Mouse (Mus musculus) limb, embryonic 13.5 days (tissue): ENCODE measurements around the gene Unc45b. TPM values are rescaled to one million over a fixed set of nuclear protein-coding genes. Genes with fewer than 3 reads are reported as not detected.
"Not testable (repeated sequence)": the region's sequence is repeated elsewhere in the genome, so short reads cannot be mapped to it uniquely, and the experiment has no call there.

Source experiments
- ATAC-seq: fragments of 200-750 bp; cut with Nextera tagmentation; 2 replicates; pipeline ENCODE4 v1.8.0; 2017; ENCODE audit warnings: low read depth, moderate number of reproducible peaks, moderate TSS enrichment; ENCODE audit not compliant: low FRiP score
- H3K27ac ChIP-seq: fragments of 300-500 bp; sonication (generic); 2 replicates; pipeline ENCODE4 v1.5.1; 2015; ENCODE audit warnings: inconsistent platforms, mild to moderate bottlenecking, moderate library complexity
- H3K27me3 ChIP-seq: fragments of 300-500 bp; sonication (generic); 2 replicates; pipeline ENCODE4 v1.6.1; 2015; ENCODE audit warnings: mild to moderate bottlenecking, inconsistent platforms
- H3K36me3 ChIP-seq: fragments of 300-500 bp; sonication (generic); 2 replicates; pipeline ENCODE4 v1.6.1; 2015; ENCODE audit warnings: inconsistent platforms, mild to moderate bottlenecking, moderate library complexity
- H3K4me1 ChIP-seq: fragments of 300-500 bp; sonication (generic); 2 replicates; pipeline ENCODE4 v1.6.1; 2015; ENCODE audit warnings: inconsistent platforms
- H3K4me2 ChIP-seq: fragments of 300-500 bp; sonication (generic); replicated peaks from 2 replicates; pipeline ENCODE4 v1.6.1; 2015; ENCODE audit warnings: inconsistent platforms, mild to moderate bottlenecking, moderate library complexity
- H3K4me3 ChIP-seq: fragments of 300-500 bp; sonication (generic); 2 replicates; pipeline ENCODE4 v1.5.1; 2015; ENCODE audit warnings: moderate library complexity, mild to moderate bottlenecking, inconsistent platforms
- H3K9ac ChIP-seq: fragments of 300-500 bp; sonication (generic); 2 replicates; pipeline ENCODE4 v1.6.1; 2015; ENCODE audit warnings: mild to moderate bottlenecking, inconsistent platforms
- H3K9me3 ChIP-seq: fragments of 300-500 bp; sonication (generic); 2 replicates; pipeline ENCODE4 v1.6.1; 2016; ENCODE audit warnings: inconsistent platforms
- WGBS: fragments of 180-500 bp; shearing (Covaris S2); methylation state at CpG from one replicate; pipeline ENCODE4 v1.1.7; 2015; 5-methylcytosine and 5-hydroxymethylcytosine counted together
- microRNA-seq: library from miRNA; unstranded; fragments of <30 nt; microRNA quantifications from one replicate; pipeline ENCODE4, GENCODE M21; 2016
- polyA plus RNA-seq: library from polyadenylated mRNA; unstranded; fragments of >200 nt; fragmentation: Nextera tagmentation; extraction: Ambion mirVana; gene quantifications from 2 replicates; pipeline ENCODE4 v1.2.1, GENCODE M21; 2015

Gene Unc45b
- polyA plus RNA-seq, 1 experiment from 2014 or later, result 20.0 TPM

- not testable (repeated sequence) for H3K27me3 ChIP-seq, H3K27ac ChIP-seq, H3K9me3 ChIP-seq
- Histone ChIP-seq H3K9ac (peak overlapping the region; percentile 67), H3K4me2 (peak overlapping the region; percentile 87), H3K36me3 (peaks cover 11% of the 10 kb centered on the region), H3K4me1 (peaks cover 19% of the 10 kb centered on the region), H3K4me3 (peak overlapping the region; percentile 53)
- 16% methylated on average over 19 of the region's 19 CpGs for WGBS
- peak; percentile 79 for ATAC-seq
These were observed 80.4 kb downstream of the Unc45b start for GRCm38 (mm10) chr11:82990612-82991385.

GRCm38 (mm10) chr11:82991469-82992166 is 81.3 kb downstream of the Unc45b start, which contains the start of gene Slfn9:
Gene Slfn9 (minus strand): TSS chr11:82991830.
- Histone ChIP-seq H3K4me2 (peak within 1 kb of the TSS; percentile 87), H3K27ac (peak within 1 kb of the TSS; percentile 44; the same call in 1 of the 2 replicates), H3K27me3 (no peaks in the 10 kb centered on the region), H3K9me3 (no peaks in the 10 kb centered on the region), H3K36me3 (peaks cover 3% of the 10 kb centered on the region; the same call in 1 of the 2 replicates), H3K9ac (peak within 1 kb of the TSS; percentile 67), H3K4me3 (peak within 1 kb of the TSS; percentile 53), H3K4me1 (peaks cover 19% of the 10 kb centered on the region)
- no peak for ATAC-seq
- WGBS, result 3% methylated on average over 14 of the region's 14 CpGs

Small RNA genes within 50 kb of the gene (microRNA-seq; reads per million reads assigned to microRNA genes)
- not detected for gene Mir7679

Other genes starting within 250 kb of the Unc45b start
- gene Cct6b, start 146.2 kb upstream of the Unc45b start, polyA plus RNA-seq, result 0.31 and 0.46 TPM in 2 replicates
- 39.2 and 41.1 TPM in 2 replicates for gene Zfp830, start 146.2 kb upstream of the Unc45b start, polyA plus RNA-seq
- gene Lig3, start 129.4 kb upstream of the Unc45b start, polyA plus RNA-seq, result 33.9 and 34.2 TPM in 2 replicates
- 12.3 and 14.7 TPM in 2 replicates for gene Rffl, start 39.3 kb upstream of the Unc45b start, polyA plus RNA-seq
- gene Rad51d, start 19.9 kb upstream of the Unc45b start, polyA plus RNA-seq, result 9.5 and 12.6 TPM in 2 replicates
- 0.19 and 0.23 TPM in 2 replicates for gene Fndc8, start 18.4 kb upstream of the Unc45b start, polyA plus RNA-seq
- gene Nle1, start 2.1 kb upstream of the Unc45b start, polyA plus RNA-seq, result 39.5 and 41.3 TPM in 2 replicates
- 1.0 and 1.3 TPM in 2 replicates for gene Slfn5, start 40.8 kb downstream of the Unc45b start, polyA plus RNA-seq
- gene Slfn9, start 81.3 kb downstream of the Unc45b start, polyA plus RNA-seq, result 14.4 and 17.1 TPM in 2 replicates
- gene Slfn8, start 110.3 kb downstream of the Unc45b start, polyA plus RNA-seq, result 0.36 and 0.39 TPM in 2 replicates
- gene Slfn2, start 154.6 kb downstream of the Unc45b start, polyA plus RNA-seq, result 2.7 and 3.2 TPM in 2 replicates
- 0.10 TPM in 1 of 2 replicates, not detected in the other for gene Slfn1, start 206.3 kb downstream of the Unc45b start, polyA plus RNA-seq